Mouse (Mus musculus) frontal cortex, postnatal 10 days (tissue): ENCODE measurements around the gene Tubg2.
"Not testable (repeated sequence)": the region's sequence is repeated elsewhere in the genome, so short reads cannot be mapped to it uniquely, and the experiment has no call there.

ENCODE experiments used
- DNase-seq, 2 experiments: peaks; one replicate each; pipeline ENCODE4 v3.0.0; 2022; ENCODE audit warnings: low spot score in 2 of 2, mixed read lengths in 1 of 2

Tubg2 gene

GRCm38 (mm10) chr11:101138536-101139181, 17.0 kb upstream of the Tubg2 start:
- DNase-seq: no peak

DNA sequence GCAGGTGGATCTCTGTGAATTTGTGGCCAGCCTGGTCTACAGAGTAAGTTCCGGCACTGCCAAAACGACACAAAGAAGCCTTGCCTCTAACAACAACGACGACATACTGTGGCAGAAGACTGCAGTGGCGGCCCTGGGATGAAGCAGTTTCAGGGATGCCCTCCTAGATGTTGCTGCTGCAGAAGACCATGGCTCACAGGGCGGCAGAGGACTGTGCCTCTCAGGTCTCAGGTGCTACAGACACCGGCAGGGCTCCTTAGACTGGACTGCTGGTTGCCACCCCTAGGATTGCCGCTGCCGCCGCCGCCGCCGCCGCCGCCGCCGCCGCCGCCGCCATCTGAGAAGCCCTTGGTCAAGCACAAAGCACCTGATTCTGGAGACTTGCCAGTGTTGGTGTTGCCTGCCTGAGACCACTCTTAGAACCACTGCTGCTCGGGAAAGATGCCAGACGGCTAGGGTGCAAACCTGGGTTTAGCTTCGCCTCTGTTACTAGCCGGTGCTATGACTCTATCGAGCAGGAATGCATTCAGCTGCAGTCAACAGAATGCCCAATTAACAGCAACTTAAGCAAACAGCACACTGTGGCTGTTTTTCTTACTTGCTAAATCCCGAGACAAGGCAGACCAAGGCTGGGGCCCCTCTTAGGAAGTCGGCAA, 15.4 kb upstream of the Tubg2 start:
- DNase-seq: no peak

- DNase-seq: no peak
Measured at GRCm38 (mm10) chr11:101141088-101141487, 14.6 kb upstream of the Tubg2 start.

- DNase-seq: no peak
Measured at GRCm38 (mm10) chr11:101142215-101142967, 13.3 kb upstream of the Tubg2 start.

DNA sequence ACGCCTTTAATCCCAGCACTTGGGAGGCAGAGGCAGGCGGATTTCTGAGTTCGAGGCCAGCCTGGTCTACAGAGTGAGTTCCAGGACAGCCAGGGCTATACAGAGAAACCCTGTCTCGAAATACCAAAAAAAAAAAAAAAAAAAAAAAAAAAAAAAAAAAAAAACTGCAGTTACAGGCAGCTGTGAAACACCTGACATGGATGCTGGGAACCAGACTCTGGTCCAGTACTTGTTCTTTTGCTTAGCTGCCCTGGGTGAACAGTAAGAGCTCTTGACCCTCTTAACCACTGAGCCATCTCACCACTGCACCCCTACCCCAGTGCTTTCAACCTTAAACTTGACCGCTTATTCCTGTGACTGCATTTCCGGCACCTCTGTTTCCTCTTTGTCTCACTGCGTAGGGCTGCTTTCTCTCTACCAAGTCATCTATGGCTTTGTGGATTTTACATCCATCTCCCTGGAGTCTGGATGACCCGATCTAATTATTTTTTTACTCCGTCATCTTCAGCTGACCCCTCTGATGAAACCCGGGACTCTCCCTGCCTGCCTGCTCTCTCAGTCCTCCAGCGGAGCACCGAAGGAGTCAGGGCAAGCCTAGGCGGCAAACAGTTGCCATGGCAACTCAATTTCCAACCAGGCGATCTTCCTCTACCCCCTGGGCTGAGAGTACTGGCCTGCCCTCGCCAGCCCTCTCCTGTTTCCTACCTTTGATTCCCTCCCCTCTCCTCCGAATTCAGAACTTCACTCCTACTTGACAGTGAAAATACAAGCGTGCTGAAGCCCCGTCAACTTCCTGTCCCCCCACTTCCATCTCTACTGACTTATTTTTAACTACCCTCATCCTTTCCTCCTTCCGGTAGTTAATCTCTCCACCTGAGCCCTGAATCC, 12.1 kb upstream of the Tubg2 start:
- no peak for DNase-seq

- DNase-seq: no peak
Measured at GRCm38 (mm10) chr11:101146377-101146776, 9.3 kb upstream of the Tubg2 start.

DNA sequence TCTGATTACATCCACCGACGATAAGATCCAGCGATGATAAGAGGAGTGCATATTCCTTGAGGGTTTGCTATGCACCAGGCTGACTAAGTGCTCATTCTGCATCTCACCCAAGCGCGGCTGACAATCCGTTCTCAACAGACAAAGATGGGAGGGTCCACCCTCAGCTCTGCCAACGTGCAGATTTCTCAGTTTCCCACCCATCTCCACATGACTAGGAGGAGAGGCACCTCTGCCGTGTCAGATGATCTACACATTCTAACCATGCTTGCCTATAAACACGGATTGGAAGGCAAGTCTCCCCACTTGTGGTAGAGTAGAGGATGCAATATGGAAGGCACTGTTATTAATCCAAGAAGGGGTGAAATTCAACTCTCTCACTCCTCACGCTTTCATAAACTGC, 7.0 kb upstream of the Tubg2 start:
- no peak for DNase-seq

- no peak for DNase-seq
Measured at GRCm38 (mm10) chr11:101149178-101150105, 6.3 kb upstream of the Tubg2 start.

GRCm38 (mm10) chr11:101151063-101151462, 4.6 kb upstream of the Tubg2 start:
- DNase-seq: no peak

DNA sequence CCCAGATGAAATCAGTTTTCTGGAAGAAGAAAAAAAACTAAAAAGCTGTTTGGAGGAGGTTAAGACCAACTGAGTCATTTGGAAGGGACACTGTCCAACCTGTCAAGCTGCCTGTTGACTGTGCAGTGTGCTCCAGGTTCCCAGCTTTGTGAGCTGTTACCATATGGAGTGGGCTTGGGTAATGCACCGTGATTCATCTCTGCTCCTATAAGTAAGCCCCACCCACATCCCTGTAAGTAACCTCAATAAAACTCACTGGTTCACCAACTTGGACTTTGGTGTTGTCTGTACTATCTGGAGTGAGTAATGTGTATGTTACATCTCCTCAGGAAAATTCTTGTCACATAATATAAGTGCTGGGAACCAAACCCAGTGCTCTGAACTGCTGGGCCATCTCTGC, 2.9 kb upstream of the Tubg2 start:
- DNase-seq: no peak

DNA sequence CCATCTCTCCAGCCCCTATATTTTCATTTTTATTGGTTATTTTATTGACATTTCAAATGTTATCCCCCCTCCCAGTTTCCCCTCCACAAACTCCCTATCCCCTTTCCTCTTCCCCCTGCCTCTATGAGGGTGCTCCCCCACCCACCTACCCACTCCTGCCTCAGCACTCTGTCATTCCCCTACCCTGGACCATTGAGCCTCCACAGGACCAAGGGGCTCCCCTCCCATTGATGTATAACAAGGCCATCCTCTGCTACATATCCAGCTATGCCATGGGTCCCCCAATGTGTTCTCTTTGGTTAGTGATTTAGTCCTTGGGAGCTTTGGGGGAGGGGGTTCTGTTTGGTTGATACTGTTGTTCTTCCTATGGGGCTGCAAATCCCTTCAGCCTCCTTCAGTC, 1.1 kb upstream of the Tubg2 start:
- DNase-seq: no peak

GRCm38 (mm10) chr11:101155151-101155550, 556 bp upstream of the Tubg2 start:
- no peak for DNase-seq

- DNase-seq: not testable (repeated sequence)
Measured at GRCm38 (mm10) chr11:101160151-101160550, 4.4 kb downstream of the Tubg2 start.

DNA sequence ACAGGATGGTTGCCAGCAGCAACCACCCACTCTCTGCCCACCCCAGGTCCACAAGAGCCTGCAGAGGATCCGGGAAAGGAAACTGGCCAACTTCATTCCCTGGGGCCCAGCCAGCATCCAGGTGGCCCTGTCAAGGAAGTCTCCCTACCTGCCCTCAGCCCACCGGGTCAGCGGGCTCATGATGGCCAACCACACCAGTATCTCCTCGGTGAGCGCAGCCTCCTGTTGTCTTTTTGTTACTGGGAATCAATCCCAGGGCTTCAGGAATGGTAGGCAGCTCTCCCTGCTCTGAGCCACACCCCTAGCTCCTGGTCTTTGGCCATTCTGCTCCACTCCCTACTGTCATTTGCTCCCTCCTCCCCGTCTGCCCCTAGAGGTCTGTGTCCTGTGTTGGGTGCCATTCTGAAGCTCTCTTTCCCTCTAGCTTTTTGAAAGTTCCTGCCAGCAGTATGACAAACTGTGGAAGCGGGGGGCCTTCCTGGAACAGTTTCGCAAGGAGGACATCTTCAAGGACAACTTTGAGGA, 5.3 kb downstream of the Tubg2 start:
- DNase-seq: not testable (repeated sequence)

- no peak for DNase-seq
Measured at GRCm38 (mm10) chr11:101161551-101161950, 5.8 kb downstream of the Tubg2 start.

DNA sequence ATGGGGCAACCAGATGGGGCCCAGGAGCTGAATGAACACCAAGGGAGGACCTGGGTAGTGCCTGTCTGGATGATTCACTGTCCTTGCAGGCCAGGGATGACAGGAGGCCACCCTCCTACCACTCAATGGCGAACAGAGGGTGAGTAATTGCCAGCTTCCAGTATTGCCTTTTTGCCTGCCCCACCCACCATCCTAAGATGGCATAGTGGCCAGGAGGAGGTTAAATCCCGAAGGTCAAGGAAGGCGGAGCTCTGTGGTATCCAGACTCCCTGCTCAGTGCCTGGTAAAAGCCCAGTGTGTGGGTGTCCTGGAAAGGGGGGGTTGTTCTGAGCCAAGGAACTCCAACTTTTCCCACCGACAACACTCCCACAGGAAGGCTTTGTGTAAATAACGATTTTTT, 6.6 kb downstream of the Tubg2 start:
- no peak for DNase-seq

DNA sequence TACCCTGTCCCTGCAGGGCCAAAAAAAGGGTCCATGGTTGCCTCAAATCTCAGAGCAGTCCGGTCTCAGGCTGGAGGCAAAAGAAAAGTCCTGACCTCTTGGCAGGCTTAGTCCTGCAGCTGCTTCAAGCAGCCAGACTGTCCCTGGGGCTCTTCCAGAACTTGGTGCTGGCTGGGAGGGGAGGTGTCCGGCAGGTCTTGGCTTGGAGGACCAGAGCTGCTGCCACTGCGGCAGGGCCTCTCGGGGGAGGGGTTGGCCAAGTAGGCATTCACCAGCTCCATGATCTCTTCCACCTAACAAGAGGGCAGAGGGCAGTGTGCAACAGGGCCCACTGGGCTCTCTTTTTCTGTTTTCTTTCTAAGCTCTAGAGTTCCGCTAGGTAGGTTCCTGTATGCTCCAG, 7.1 kb downstream of the Tubg2 start:
- DNase-seq: no peak

DNA sequence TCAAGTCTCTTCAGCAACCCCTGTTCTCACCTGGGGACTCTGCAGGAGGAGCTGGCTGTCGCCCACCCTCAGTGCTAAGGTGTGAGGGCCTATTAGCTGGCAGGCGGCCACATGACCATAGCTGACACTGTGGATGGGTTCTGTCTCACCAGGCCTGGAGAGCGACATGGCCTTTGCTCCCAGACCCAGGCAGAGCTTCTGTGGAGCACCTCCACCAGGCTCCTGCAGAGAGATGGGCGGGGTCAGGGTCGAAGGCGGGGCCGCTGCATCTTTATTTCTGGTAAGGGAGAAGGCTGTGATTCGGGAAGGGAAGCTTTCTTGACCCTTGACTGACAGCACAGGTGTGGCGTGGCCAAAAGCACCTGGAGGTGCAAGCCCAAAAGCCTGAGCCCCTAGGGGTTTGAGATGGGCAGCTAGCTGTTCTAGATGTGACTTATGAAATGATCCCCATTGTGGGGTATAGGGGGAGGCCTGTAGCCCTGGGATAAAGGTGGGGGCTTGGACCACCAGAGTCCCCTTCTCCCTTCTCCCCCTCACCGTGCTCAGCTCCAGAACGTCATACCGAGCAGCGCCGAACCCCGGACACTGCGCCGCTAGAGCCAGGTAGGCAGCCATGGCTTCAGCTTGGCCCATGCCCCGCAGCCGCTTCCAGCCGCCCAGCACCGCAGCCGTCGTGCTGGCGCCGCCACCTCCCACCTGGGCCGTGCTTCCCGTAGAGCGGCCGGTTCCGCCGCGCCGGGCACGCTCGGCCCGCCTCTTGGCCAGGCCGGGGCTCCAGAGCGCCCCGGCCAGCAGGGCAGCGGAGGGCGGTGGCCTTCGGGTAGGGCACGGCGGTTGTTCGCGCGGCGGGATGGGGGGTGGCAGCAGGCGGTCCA, 8.0 kb downstream of the Tubg2 start:
- DNase-seq: no peak

- no peak for DNase-seq
Measured at GRCm38 (mm10) chr11:101164351-101164665, 8.6 kb downstream of the Tubg2 start.
